Mouse (Mus musculus): Measurements from ENCODE around the gene Patl2.

The Patl2 gene

DNA sequence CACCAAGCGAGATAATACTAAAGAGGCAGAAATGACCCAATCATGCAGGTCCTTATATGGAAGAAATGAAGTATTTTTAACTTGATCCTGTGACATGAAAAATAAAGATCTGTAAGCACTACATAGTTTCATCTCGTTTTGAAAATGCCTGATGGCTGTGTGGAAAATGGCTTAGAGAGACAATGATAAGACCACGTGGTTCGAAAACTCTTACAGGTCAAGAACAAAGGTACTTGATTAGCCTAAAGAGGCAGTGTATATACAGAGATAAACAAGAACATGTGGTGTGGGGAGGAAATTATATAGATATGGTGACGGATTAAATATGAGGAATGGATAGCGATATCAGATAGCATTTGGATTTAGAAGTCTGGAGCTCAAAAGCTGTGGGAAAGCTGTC, 14.7 kb downstream of the Patl2 start:
- DNase-seq (ENCODE audit: low spot score) = no peak

GRCm38 (mm10) chr2:122164293-122164692, 21.7 kb downstream of the Patl2 start:
- no peak for DNase-seq (ENCODE audit: low spot score)

DNA sequence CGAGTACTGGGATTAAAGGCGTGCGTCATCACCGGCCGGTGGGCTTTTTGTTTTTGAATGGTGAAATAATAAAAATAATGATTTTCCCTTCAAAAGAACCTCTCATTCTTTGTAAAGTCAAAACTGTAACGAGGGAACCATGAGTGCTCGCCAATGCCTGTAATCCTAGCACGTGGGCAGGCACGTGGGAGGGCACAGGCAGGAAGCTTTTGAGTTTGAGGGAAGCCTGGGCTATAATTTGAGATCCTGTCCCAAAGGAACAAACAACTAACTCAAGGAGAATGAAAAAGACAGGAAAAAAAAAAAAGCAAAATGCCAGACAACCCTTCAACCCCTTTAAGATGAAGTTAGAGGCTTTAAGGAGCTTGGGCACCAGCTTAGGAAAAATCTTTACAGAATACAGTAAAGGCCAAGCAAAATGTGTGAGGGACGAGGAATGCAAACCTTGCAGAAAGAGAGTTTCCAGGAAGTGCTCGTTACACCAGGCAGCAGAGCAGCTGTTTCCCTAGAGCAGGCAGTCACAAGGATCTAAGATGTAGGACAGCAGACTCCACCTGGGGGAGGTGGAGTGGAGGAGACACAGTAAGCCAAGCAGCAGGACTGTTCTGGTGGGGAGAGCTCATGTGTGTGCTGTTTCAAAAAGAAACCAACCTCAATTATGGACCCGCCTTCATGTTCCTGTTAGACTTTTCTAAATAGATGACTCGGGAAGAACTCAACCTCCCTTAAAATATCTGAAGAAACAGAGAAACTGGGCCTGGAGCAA, 22.4 kb downstream of the Patl2 start:
- DNase-seq (ENCODE audit: low spot score) = no peak

DNA sequence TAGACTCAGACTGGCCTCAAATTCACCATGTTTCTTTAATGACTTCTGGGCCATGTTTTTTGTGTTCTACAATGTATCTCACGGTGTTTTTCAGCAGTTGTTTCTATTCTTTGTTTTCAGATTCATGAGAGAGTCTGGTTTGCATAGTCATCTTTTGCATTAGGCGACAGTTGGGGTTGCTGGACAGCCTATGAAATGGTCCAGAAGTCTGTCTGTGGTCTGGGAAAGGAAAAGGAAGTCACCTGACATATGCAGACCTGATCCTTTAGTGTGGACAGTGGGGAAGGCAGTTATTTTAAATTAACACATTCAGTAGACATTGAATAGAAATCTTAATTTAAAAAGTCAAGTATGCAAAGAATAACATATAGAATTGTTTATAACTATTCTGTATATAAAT, 23.5 kb downstream of the Patl2 start:
- DNase-seq (ENCODE audit: low spot score) = no peak

GRCm38 (mm10) chr2:122161542-122161941, 24.4 kb downstream of the Patl2 start:
- DNase-seq (ENCODE audit: low spot score) = no peak

DNA sequence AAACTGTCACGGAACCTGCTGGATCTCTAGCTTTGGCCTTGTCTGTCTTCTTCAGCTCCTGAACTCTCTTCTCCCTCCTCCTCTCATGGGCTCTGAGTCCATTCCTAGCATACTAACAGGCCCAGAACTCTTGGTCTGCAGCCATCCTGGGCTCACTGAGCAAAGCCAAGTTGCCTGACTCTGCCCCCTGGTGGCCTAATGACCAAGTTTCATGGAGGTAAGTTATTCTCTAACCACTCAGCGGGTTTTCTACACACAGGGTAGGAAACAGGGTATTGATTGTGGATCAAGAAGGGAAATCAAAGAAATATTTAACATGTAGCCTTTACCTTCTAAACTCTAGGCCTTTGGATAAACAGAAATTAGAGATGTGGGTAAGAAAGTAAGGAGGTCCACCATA, 25.3 kb downstream of the Patl2 start, which contains the start of gene Trim69:
Trim69 (plus strand) TSS at position 21 of the 400 bp plus-strand sequence.
- peak; percentile 70 for DNase-seq (ENCODE audit: low spot score)

DNA sequence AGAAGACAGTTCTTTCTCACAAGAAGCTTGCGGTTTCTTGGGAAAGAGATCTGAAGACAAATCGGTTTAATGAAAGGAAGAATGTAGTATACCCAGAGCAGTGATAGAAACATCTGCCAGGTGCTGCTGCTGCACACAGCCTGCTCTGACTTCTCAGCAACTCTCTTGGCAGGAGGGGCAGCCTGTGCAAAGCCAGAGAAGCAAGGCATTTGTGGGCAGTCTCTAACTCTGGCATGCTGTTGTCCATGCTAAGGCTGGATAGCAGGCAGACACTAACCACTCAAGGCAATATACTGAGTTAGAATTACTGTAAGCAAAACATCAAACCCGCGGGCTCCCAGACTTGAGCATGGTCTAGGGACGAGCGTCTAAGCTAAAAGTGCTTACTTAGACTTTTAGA, 26.3 kb downstream of the Patl2 start:
- no peak for DNase-seq (ENCODE audit: low spot score)

GRCm38 (mm10) chr2:122158362-122158802, 27.6 kb downstream of the Patl2 start:
- no peak for DNase-seq (ENCODE audit: low spot score)

DNA sequence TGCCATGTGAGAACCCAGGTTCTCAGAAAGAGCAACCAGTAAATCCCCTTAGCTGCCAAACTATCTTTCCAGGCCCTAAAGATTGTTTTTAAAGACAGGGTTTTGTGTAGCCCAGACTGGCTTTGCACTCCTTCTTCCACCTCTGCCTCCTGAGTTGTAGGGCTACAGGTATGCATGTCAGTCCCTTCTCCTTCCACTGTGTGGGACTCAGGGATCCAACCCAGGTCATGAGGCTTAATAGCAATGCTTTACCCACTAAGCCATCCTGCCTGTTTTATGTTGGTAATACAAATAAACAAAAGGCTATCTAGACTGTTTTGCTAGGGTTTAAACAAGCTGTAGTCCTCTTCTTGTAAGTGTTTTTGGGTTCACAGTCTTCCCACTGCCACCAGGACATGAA, 28.4 kb downstream of the Patl2 start:
- no peak for DNase-seq (ENCODE audit: low spot score)

DNA sequence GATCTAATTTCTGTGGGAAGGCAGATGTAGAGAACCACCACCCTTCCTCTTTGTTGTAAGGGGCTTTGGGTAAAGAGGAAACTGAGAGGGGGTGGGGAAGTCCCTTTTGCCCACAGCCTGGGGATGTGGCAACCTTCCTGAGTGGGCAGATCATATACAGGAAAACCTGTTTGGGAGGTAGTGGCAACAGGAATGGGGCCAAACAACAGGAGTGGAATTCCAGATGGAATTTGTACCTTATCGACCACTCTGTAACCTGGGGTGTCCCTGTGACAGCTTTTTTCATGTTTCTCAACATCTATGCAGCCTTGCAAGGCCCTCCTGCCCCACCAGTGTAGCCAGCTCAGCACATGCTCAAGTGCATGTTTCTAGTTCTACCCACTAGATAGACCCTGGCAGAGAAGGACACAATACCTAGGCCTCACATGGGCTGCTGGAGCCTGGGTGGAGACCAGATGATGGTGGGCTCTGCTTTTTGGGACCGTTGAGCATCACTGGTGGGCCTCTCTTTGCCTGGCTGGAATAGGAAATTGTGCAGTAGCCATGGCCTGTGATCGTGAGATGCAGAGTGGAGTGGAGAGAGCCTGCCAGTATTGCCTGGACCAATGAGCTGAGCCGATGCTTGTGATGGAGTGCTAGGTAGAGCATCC, 29.8 kb downstream of the Patl2 start:
- no peak for DNase-seq (ENCODE audit: low spot score)

- no peak for DNase-seq (ENCODE audit: low spot score)
These were observed 30.7 kb downstream of the Patl2 start for GRCm38 (mm10) chr2:122155292-122155691.

- no peak for DNase-seq (ENCODE audit: low spot score)
These were observed 31.5 kb downstream of the Patl2 start for GRCm38 (mm10) chr2:122154479-122154878.

GRCm38 (mm10) chr2:122153681-122154365, 32.2 kb downstream of the Patl2 start:
- no peak for DNase-seq (ENCODE audit: low spot score)

GRCm38 (mm10) chr2:122152850-122153249, 33.1 kb downstream of the Patl2 start:
- no peak for DNase-seq (ENCODE audit: low spot score)

DNA sequence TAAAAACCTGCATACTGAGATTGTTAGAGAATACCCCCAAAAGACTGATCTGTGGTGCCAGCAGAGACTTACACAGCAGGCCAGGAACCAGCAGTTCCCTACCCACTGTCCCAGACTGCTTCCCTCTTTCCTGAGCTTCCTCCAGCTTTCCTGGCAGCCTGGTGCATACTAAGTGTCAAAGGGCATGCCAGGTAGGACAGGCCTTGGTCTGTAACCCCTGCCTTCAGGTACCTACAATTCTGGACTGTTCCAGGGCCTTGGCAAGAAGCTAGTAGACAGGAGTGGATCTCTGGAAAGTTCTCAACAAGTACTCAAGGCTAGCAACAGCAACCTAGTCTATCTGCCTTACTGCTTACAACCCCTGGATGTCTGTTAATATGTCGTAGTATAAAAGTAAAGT, 34.8 kb downstream of the Patl2 start:
- no peak for DNase-seq (ENCODE audit: low spot score)

- DNase-seq (ENCODE audit: low spot score) = no peak
These were observed 36.3 kb downstream of the Patl2 start for GRCm38 (mm10) chr2:122149716-122150115.

- no peak for DNase-seq (ENCODE audit: low spot score)
These were observed 36.7 kb downstream of the Patl2 start for GRCm38 (mm10) chr2:122149316-122149715.

GRCm38 (mm10) chr2:122148242-122148917, 37.6 kb downstream of the Patl2 start:
- peak; percentile 66 for DNase-seq (ENCODE audit: low spot score)

DNA sequence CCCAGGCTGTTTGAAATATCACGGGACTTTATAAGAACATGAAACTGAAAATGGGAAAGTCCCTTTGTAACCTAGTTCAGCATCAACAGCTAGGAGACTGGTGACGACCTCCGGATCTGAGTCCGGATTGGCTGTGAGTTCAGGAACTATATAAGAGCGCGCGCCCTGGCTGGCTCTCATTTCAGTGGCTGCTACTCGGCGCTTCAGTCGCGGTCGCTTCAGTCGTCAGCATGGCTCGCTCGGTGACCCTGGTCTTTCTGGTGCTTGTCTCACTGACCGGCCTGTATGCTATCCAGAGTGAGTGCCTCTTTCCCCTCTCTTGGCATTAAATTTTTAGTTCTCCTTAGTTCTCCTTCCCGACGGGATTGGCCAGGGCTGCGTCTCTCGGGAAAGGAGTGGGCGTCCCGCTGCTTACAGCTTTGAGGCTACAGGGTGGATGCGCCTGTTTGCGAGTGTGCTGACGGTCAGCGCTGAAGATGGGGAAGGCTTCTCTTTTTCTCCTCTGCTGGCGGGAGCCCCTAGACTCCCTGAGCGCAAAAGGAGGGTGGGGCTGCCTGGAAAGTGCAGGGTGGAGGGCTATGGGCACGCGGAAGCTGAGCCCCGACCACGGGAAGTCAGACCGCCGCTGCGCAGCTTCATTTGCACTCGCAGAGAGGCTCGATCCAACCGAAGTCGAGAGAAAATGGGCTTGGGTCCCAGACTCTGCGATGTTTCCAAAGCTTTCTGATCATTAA, 38.3 kb downstream of the Patl2 start, which contains the start of gene B2m:
B2m (plus strand) TSS at position 179 of the 734 bp plus-strand sequence.
- DNase-seq (ENCODE audit: low spot score) = peak; percentile 88

DNA sequence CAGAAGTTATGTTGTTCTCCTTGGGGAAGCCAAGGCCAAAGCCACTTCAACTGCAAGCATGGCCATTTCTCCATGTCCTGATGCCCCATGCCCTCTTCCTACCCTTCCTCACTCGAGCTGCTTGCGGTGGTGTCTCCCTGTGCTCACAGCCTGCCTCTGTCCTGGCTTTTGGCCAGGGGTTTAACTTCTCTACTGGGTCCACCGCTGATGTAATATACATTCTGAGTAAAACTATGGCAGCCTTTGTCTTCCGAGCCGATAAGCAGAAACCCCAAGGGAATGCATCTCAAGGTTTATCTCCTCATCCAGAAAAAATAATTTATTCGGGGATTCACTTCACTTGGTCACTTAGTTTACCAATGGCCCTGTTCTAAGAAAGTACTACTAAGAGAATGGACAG, 39.3 kb downstream of the Patl2 start:
- DNase-seq (ENCODE audit: low spot score) = peak; percentile 39

DNA sequence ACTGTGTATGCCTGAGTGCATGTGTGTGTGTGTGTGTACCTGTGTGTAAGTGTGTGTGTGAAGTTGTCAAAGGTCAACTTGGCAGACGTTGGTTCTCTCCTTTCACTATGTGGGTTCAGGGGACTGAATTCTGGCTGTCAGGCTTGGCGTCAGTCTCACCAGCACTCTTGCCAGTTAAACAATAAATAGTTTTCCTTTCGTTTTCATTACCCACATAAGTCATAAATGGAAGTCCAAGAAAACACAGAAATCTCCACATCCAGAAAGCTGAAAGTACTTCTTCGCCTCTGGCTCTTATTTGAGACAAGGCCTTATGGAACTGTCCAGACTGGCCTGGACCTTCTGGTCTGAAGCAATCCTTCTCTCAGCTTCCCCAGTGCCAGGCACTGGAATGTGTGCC, 40.2 kb downstream of the Patl2 start:
- no peak for DNase-seq (ENCODE audit: low spot score)

GRCm38 (mm10) chr2:122143111-122143510, 42.9 kb downstream of the Patl2 start:
- DNase-seq (ENCODE audit: low spot score) = no peak

Data from spleen, adult 12 weeks (tissue).